Mouse (Mus musculus): ENCODE results near the gene Rasd1.

GRCm38 (mm10) chr11:59913702-59914101, 51.0 kb downstream of the Rasd1 start:
- TF ChIP-seq CTCF (IDR thresholded peaks at IDR 0.05; ENCODE audit: low read depth) (no peak), EP300 (optimal IDR thresholded peaks at IDR 0.05) (no peak)

Data from stomach, postnatal 0 days (tissue).